ENCODE assay signal across 33 mouse cellular contexts in genomic region chrX:36548798-36549197, GRCm38 (mm10). TPM values are rescaled to one million over a fixed set of nuclear protein-coding genes. Genes with fewer than 3 reads are reported as not detected.
"Had no signal": no experiment of that assay in that cellular context is flagged by ENCODE, and none has a peak within 500 bp of the region (broad histone marks: within the 10 kb centered on the region; RNA-seq: fewer than 3 reads in every experiment).

No protein-coding gene starts in this region.

- H3K4me1 ChIP-seq: hindbrain, embryonic 13.5 days had no signal

- H3K4me3 ChIP-seq: heart, adult 2 months; heart, embryonic 13.5 days; heart, embryonic 15.5 days; hindbrain, embryonic 13.5 days; hindbrain, embryonic 15.5 days; kidney, embryonic 15.5 days; limb, embryonic 13.5 days; limb, embryonic 15.5 days had no signal

- H3K27ac ChIP-seq: heart, adult 2 months; heart, embryonic 13.5 days; heart, embryonic 15.5 days; hindbrain, embryonic 13.5 days; hindbrain, embryonic 15.5 days; hindbrain, postnatal 0 days; kidney, embryonic 15.5 days; kidney, postnatal 0 days; limb, embryonic 13.5 days; limb, embryonic 15.5 days had no signal

- DNase-seq: gastrocnemius, postnatal 14 days; gastrocnemius, postnatal 36 days; heart, adult 11 months; heart, adult 2 months; heart, postnatal 14 days; heart, postnatal 36 days; kidney, adult 11 months; kidney, adult 2 months; kidney, adult 9 months; kidney, postnatal 14 days; kidney, postnatal 36 days; layer of hippocampus, adult 9-11 months; layer of hippocampus, postnatal 36 days; left cerebral cortex, postnatal 4 days had no signal

- H3K27me3 ChIP-seq: heart, embryonic 13.5 days; heart, embryonic 15.5 days; hindbrain, embryonic 13.5 days; hindbrain, embryonic 15.5 days; kidney, embryonic 15.5 days; limb, embryonic 13.5 days; limb, embryonic 15.5 days had no signal

- H3K4me2 ChIP-seq: heart, embryonic 11.5 days; heart, embryonic 13.5 days; heart, embryonic 15.5 days; hindbrain, embryonic 13.5 days; hindbrain, embryonic 15.5 days; kidney, embryonic 15.5 days; limb, embryonic 13.5 days; limb, embryonic 15.5 days had no signal

- H3K36me3 ChIP-seq: heart, embryonic 13.5 days; heart, embryonic 15.5 days; hindbrain, embryonic 13.5 days; hindbrain, embryonic 15.5 days; kidney, embryonic 15.5 days; limb, embryonic 13.5 days; limb, embryonic 15.5 days had no signal

- ATAC-seq: hindbrain, postnatal 0 days; intestine, embryonic 16.5 days had no signal

- H3K9ac ChIP-seq: heart, embryonic 13.5 days; heart, embryonic 15.5 days; hindbrain, embryonic 13.5 days; hindbrain, embryonic 15.5 days; kidney, embryonic 15.5 days; limb, embryonic 13.5 days; limb, embryonic 15.5 days had no signal

- H3K9me3 ChIP-seq: heart, embryonic 15.5 days; hindbrain, embryonic 13.5 days; hindbrain, embryonic 15.5 days; kidney, embryonic 15.5 days; limb, embryonic 13.5 days; limb, embryonic 15.5 days had no signal

RNA-seq across cellular contexts. Expression of gene Gm14569, which starts 57.2 kb away (rescaled TPM):
- total RNA-seq: gastrocnemius, adult 8-10 months; gastrocnemius, postnatal 14 days; gastrocnemius, postnatal 36 days; heart, adult 2 months; heart, postnatal 14 days; heart, postnatal 36 days; hematopoietic stem cell, adult 5-6 weeks; left cerebral cortex, postnatal 4 days had no signal
- polyA plus RNA-seq: gonadal fat pad, adult 2 months; heart, adult 2 months; heart, embryonic 11.5 days; heart, embryonic 13.5 days; heart, embryonic 15.5 days; heart, postnatal 0 days; hindbrain, embryonic 11.5 days; hindbrain, embryonic 13.5 days; hindbrain, embryonic 15.5 days; hindbrain, postnatal 0 days; intestine, embryonic 14.5 days; intestine, embryonic 16.5 days; kidney, adult 2 months; kidney, embryonic 15.5 days; kidney, postnatal 0 days; large intestine, adult 2 months; limb, embryonic 11.5 days; limb, embryonic 13.5 days; limb, embryonic 15.5 days had no signal
